Mouse (Mus musculus) C2C12 (cell line): Measurements from ENCODE around the gene Klhl11. TPM values are rescaled to one million over a fixed set of nuclear protein-coding genes. Genes with fewer than 3 reads are reported as not detected.

ENCODE experiments used
- H3K27me3 ChIP-seq: one replicate; pipeline ENCODE4 v1.6.1; 2011; ENCODE audit not compliant: control insufficient read depth, insufficient read depth, insufficient read length
- H3K36me3 ChIP-seq: one replicate; pipeline ENCODE4 v1.6.1; 2011; ENCODE audit not compliant: control insufficient read depth, insufficient read depth
- H3K4me3 ChIP-seq: one replicate; pipeline ENCODE4 v1.5.1; 2011; ENCODE audit warnings: mild to moderate bottlenecking, control low read depth; ENCODE audit not compliant: poor library complexity, insufficient read depth, severe bottlenecking
- H3K79me2 ChIP-seq: one replicate; pipeline ENCODE4 v1.6.1; 2011; ENCODE audit not compliant: control insufficient read depth, insufficient read depth
- H3K79me3 ChIP-seq: one replicate; pipeline ENCODE4 v1.6.1; 2011; ENCODE audit warnings: low read depth, control low read depth
- H3ac ChIP-seq: one replicate; pipeline ENCODE3; 2011; ENCODE audit warnings: low read depth; ENCODE audit not compliant: control insufficient read depth, insufficient read length
- CEBPB ChIP-seq: IDR thresholded peaks from one replicate; pipeline ENCODE4 v1.6.1; 2011; ENCODE audit warnings: low read depth, mild to moderate bottlenecking, control low read depth, moderate library complexity
- CTCF ChIP-seq: IDR thresholded peaks from one replicate; pipeline ENCODE4 v1.5.1; 2011; ENCODE audit not compliant: control insufficient read depth, insufficient read depth, insufficient read length
- FOSL1 ChIP-seq: IDR thresholded peaks from one replicate; pipeline ENCODE4 v1.8.0; 2011; ENCODE audit warnings: mild to moderate bottlenecking, low read length; ENCODE audit not compliant: poor library complexity, insufficient read depth, severe bottlenecking
- MAX ChIP-seq: IDR thresholded peaks from one replicate; pipeline ENCODE4 v1.6.1; 2011; ENCODE audit warnings: mild to moderate bottlenecking, control low read depth
- MYOD1 ChIP-seq: IDR thresholded peaks from one replicate; pipeline ENCODE4 v1.6.1; 2011; ENCODE audit warnings: low read depth; ENCODE audit not compliant: control insufficient read depth, insufficient read length
- MYOG ChIP-seq: IDR thresholded peaks from one replicate; pipeline ENCODE4 v1.6.1; 2011; ENCODE audit not compliant: control insufficient read depth, insufficient read length; ENCODE audit errors: extremely low read depth
- USF1 ChIP-seq: IDR thresholded peaks from one replicate; pipeline ENCODE4 v1.6.1; 2011; ENCODE audit warnings: low read depth, mild to moderate bottlenecking, control low read depth, moderate library complexity
- polyA plus RNA-seq: library from polyadenylated mRNA; unstranded; fragments of >200 nt; fragmentation: generic; extraction: Trizol; gene quantifications from one replicate; pipeline ENCODE4 v1.2.1, GENCODE M21; 2012; ENCODE audit warnings: missing spikeins

The Klhl11 gene
- polyA plus RNA-seq, 1 experiment, result 4.4 TPM

DNA sequence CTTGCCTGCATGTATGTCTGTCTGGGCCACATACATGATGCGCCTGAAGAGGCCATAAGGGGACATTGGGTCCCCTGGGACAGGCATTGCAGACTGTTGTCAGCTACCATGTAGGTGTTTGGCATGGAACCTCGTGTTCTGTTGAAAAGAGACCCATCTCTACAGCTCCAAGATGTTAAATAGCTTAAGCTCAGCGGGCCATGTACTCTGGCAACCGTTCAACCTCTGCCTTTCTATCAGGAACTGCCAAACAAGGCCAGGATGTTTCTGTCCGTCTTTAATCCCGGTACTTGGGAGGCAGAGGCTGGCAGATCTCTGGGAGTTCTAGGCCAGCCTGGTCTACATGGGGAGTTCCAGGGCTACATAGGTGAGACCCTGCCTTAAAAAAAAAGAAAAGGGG lies 29.9 kb downstream of the Klhl11 start:
- Histone ChIP-seq H3K36me3 (peaks cover 9% of the 10 kb centered on the region), H3K4me3 (no peak overlapping the region), H3K27me3 (no peaks in the 10 kb centered on the region), H3ac (no peak overlapping the region), H3K79me3 (no peaks in the 10 kb centered on the region), H3K79me2 (peaks cover 28% of the 10 kb centered on the region)
- no peak for TF ChIP-seq USF1

DNA sequence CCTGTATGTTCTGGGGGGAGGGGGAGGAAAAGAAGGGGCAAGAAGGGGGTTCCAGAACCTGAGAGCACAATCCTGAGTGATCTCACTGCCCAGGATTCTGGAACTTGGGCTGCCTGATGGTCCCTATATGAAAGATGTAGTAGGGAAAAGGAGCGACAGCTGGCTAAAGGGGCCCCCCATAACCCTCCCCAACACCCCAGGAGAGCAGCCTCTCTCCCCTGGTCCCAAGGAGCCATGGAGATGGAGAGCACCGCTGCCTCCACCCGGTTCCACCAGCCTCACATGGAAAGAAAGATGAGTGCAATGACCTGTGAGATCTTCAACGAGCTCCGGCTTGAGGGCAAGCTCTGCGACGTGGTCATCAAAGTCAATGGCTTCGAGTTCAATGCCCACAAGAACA lies 30.7 kb downstream of the Klhl11 start, which contains the start of the genes Nt5c3b and Klhl10:
Gene Nt5c3b, minus strand, starts transcription at position 12 of the 400 bp plus-strand sequence.
Gene Klhl10, plus strand, starts transcription at position 121 of the 400 bp plus-strand sequence.
- Histone ChIP-seq H3K79me2 (peaks cover 29% of the 10 kb centered on the region), H3K79me3 (no peaks in the 10 kb centered on the region), H3K36me3 (peaks cover 12% of the 10 kb centered on the region), H3K27me3 (no peaks in the 10 kb centered on the region), H3ac (peak within 1 kb of the TSS; percentile 62), H3K4me3 (peak within 1 kb of the TSS; percentile 60)
- TF ChIP-seq USF1 (no peak), FOSL1 (no peak), CEBPB (no peak), CTCF (no peak), MAX (no peak), MYOG (no peak), MYOD1 (no peak)

DNA sequence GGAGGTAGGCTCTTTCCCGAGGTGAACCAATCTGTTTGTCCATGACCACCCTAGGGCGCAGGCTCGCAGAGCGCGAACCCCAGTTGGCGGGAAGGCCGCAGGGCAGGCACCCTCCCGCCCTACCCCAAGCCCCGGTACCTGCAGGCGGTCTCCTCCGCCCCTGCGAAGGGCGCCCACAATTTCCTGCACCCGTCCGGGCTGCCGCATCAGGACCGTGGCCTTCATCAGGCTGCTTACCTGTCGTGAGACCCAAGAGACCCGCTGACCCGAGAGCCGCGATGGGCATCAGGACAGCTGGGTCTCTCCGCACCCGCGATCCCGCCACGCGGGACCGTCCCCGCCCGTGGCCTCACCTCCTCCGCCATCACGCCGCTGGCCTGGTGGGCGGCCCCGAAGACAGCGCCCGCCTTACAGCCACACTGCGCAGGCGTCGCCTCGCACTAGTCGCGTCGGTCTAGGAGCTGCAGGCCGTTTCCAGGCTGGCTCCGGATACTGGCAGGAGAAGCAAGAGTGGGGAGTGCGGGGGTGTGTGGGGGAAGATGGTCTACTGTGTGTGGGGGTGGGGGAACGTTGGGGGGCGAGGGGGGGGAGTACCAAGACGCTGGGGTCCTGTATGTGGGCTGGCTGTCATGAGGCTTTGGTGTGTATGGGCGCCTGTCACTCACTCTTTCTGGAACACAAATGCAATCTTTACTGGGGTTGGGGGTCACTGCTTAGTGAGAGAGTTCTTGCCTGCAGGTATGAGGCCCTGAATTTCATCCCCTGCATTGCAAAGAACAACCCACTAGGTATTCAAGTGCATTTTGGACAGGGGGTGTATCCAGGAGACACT lies 31.6 kb downstream of the Klhl11 start:
- Histone ChIP-seq H3K79me2 (peaks cover 29% of the 10 kb centered on the region), H3K36me3 (peaks cover 19% of the 10 kb centered on the region), H3K79me3 (no peaks in the 10 kb centered on the region), H3ac (peak overlapping the region; percentile 62), H3K4me3 (peak overlapping the region; percentile 60), H3K27me3 (no peaks in the 10 kb centered on the region)
- TF ChIP-seq MAX, result peak; percentile 65
- no peak for TF ChIP-seq CEBPB

DNA sequence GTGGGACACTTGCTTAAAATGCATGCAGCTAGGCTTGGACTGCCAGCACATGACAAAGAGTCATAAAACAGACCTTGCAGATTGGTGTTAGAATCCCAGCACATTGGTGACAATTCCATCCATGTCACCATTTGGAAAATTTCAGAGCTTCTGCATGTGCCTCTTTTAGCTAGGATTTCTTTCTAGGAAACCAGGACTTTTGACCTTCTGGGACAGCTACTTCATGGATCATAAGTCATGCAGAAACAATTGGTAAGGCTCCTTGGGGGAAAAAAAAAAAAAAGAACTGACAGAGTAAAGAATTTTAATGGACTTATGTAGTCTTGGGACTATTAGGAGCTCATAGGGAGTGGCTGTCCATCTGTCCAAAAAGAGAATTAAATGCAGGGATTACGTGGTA lies 34.6 kb downstream of the Klhl11 start:
- no peak overlapping the region for H3K4me3 ChIP-seq
- peaks cover 29% of the 10 kb centered on the region for H3K79me2 ChIP-seq
- H3K27me3 ChIP-seq, result no peaks in the 10 kb centered on the region
- no peak overlapping the region for H3ac ChIP-seq
- H3K36me3 ChIP-seq, result peaks cover 37% of the 10 kb centered on the region
- TF ChIP-seq MAX, result no peak
- TF ChIP-seq FOSL1, result no peak
- no peak for TF ChIP-seq CTCF
- TF ChIP-seq CEBPB, result no peak
- TF ChIP-seq USF1, result no peak
- no peak for TF ChIP-seq MYOG
- TF ChIP-seq MYOD1, result no peak
- no peaks in the 10 kb centered on the region for H3K79me3 ChIP-seq

DNA sequence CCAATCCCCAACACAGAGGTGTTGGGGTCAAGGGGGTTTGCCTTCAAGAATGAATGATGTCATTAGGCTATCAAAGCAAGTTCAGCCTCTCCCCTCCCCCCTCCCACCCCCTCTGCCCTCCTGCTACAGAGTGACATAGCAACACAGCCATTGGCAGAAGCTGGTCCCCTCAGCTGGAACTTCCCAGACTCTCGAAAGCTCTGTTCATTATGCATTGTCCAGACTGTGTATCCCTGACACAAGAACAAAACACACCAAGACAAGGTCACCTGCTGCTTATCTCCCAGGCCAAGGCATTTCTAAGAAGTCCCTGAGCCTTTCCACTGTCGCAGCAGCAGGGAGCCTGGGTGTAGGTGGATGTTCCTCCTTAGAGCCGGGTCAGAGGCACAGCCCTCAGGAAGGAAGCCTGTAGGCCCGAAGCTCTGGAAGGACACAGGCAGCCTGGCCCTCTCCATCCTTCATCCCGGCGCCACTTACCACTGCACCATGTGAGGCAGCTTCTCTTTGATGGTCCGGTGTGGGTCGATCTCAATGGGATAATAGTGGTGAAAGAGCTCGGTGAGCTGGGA lies 36.8 kb downstream of the Klhl11 start:
- no peak overlapping the region for H3K4me3 ChIP-seq
- H3K79me2 ChIP-seq, result peaks cover 29% of the 10 kb centered on the region
- no peaks in the 10 kb centered on the region for H3K27me3 ChIP-seq
- H3K36me3 ChIP-seq, result peaks cover 46% of the 10 kb centered on the region
- H3K79me3 ChIP-seq, result no peaks in the 10 kb centered on the region
- TF ChIP-seq MAX (no peak), FOSL1 (no peak), MYOD1 (no peak), CTCF (no peak), MYOG (no peak), CEBPB (no peak), USF1 (no peak)
- no peak overlapping the region for H3ac ChIP-seq

DNA sequence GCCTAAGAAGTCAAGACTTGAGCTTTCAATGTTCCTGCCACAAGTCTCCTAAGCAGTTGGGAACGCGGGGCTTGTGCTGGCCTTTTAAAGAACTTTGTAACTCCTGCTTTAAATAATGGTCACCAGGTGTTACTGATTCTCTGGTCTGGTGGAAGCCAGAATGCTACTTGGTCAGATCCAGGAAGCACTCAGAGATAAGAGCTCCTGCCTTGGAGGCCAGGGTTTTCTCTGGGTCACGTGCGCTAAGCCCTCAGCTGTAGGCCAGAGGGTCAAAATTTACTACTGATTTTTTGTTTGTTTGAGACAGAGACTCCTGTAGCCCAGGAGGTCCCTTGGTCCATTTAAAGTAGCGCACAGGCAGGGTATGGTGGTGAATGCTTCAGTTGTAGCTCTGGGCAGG lies 40.5 kb downstream of the Klhl11 start:
- Histone ChIP-seq H3K79me3 (no peaks in the 10 kb centered on the region), H3K36me3 (peaks cover 40% of the 10 kb centered on the region), H3ac (no peak overlapping the region), H3K27me3 (no peaks in the 10 kb centered on the region), H3K79me2 (no peaks in the 10 kb centered on the region), H3K4me3 (no peak overlapping the region)
- no peak for TF ChIP-seq USF1
- TF ChIP-seq FOSL1, result no peak
- TF ChIP-seq MYOG, result no peak
- TF ChIP-seq MAX, result no peak
